Mouse (Mus musculus) forebrain, embryonic 16.5 days (tissue): Measurements from ENCODE around the gene Gm17078. TPM values are rescaled to one million over a fixed set of nuclear protein-coding genes. Genes with fewer than 3 reads are reported as not detected.
"Not testable (repeated sequence)": the region's sequence is repeated elsewhere in the genome, so short reads cannot be mapped to it uniquely, and the experiment has no call there.

Experiments
- ATAC-seq: fragments of 200-750 bp; cut with Nextera tagmentation; 2 replicates; pipeline ENCODE4 v1.8.0; 2017; ENCODE audit warnings: mild to moderate bottlenecking, moderate library complexity
- H3K27ac ChIP-seq: fragments of 300-500 bp; sonication (generic); 2 replicates; pipeline ENCODE4 v1.5.1; 2014; ENCODE audit warnings: low read length, control low read depth
- H3K27me3 ChIP-seq: fragments of 300-500 bp; sonication (generic); replicated peaks from 2 replicates; pipeline ENCODE4 v1.6.1; 2014; ENCODE audit warnings: low read length; ENCODE audit not compliant: control insufficient read depth, insufficient read depth
- H3K36me3 ChIP-seq: fragments of 300-500 bp; sonication (generic); 2 replicates; pipeline ENCODE4 v1.6.1; 2014; ENCODE audit not compliant: control insufficient read depth, insufficient read depth
- H3K4me1 ChIP-seq: fragments of 300-500 bp; sonication (generic); replicated peaks from 2 replicates; pipeline ENCODE4 v1.6.1; 2014; ENCODE audit warnings: low read length; ENCODE audit not compliant: control insufficient read depth, insufficient read depth
- H3K4me2 ChIP-seq: fragments of 300-500 bp; sonication (generic); 2 replicates; pipeline ENCODE4 v1.6.1; 2014; ENCODE audit warnings: mild to moderate bottlenecking, low read length, control low read depth
- H3K4me3 ChIP-seq: fragments of 300-500 bp; sonication (generic); replicated peaks from 2 replicates; pipeline ENCODE4 v1.5.1; 2014; ENCODE audit warnings: mild to moderate bottlenecking, low read length, control low read depth
- H3K9ac ChIP-seq: fragments of 300-500 bp; sonication (generic); replicated peaks from 2 replicates; pipeline ENCODE4 v1.6.1; 2014; ENCODE audit warnings: low read depth, low read length, control low read depth
- H3K9me3 ChIP-seq: fragments of 300-500 bp; sonication (generic); 2 replicates; pipeline ENCODE4 v1.6.1; 2016; ENCODE audit warnings: low read length; ENCODE audit not compliant: control insufficient read depth
- whole genome bisulfite sequencing: fragments of 180-500 bp; shearing (Covaris S2); extraction: QIAGEN DNeasy Blood & Tissue Kit; methylation state at CpG from one replicate; pipeline ENCODE4 v1.1.7; 2014; 5-methylcytosine and 5-hydroxymethylcytosine counted together
- polyA plus RNA-seq: library from polyadenylated mRNA; unstranded; fragments of >200 nt; fragmentation: Nextera tagmentation; extraction: Ambion mirVana; gene quantifications from 2 replicates; pipeline ENCODE4 v1.2.1, GENCODE M21; 2015

Gm17078 gene
- polyA plus RNA-seq, result not detected in 2 replicates

- 86% methylated on average over 1 of the region's 1 CpGs for WGBS
- H3K9ac ChIP-seq, result no peak within 1 kb of the TSS
- no peak within 1 kb of the TSS for H3K4me3 ChIP-seq
Measured at GRCm38 (mm10) chr14:51611210-51611609, at the start of gene Gm17078. Gene Gm17078, minus strand, starts transcription at chr14:51611310.

GRCm38 (mm10) chr14:51635566-51635965 is 24.5 kb upstream of the Gm17078 start, which contains the start of gene Gm4181:
Gene Gm4181, minus strand, starts transcription at chr14:51635666.
- not testable (repeated sequence) for H3K4me3 ChIP-seq, H3K4me1 ChIP-seq, ATAC-seq, H3K4me2 ChIP-seq, H3K36me3 ChIP-seq, H3K9me3 ChIP-seq, H3K9ac ChIP-seq, H3K27ac ChIP-seq, H3K27me3 ChIP-seq
- WGBS, result 67% methylated on average over 1 of the region's 1 CpGs

More at GRCm38 (mm10) chr14:51611210-51611609, at the start of gene Gm17078:
- Histone ChIP-seq H3K27me3 (no peaks in the 10 kb centered on the region), H3K36me3 (no peaks in the 10 kb centered on the region), H3K27ac (no peak within 1 kb of the TSS), H3K4me2 (no peak within 1 kb of the TSS), H3K9me3 (no peaks in the 10 kb centered on the region), H3K4me1 (no peaks in the 10 kb centered on the region)
- ATAC-seq, result no peak

GRCm38 (mm10) chr14:51632426-51632825 is 21.3 kb upstream of the Gm17078 start:
- not testable (repeated sequence) for H3K9ac ChIP-seq, ATAC-seq, H3K27me3 ChIP-seq, H3K36me3 ChIP-seq, H3K27ac ChIP-seq, H3K4me1 ChIP-seq, H3K4me2 ChIP-seq, H3K4me3 ChIP-seq, H3K9me3 ChIP-seq
- WGBS, result 95% methylated on average over 1 of the region's 1 CpGs

GRCm38 (mm10) chr14:51592039-51592438 is 19.1 kb downstream of the Gm17078 start, which contains the start of gene Gm17174:
Gene Gm17174, minus strand, starts transcription at chr14:51592139.
- WGBS, result 91% methylated on average over 4 of the region's 4 CpGs
- ATAC-seq, H3K4me2 ChIP-seq, H3K27me3 ChIP-seq, H3K4me3 ChIP-seq, H3K9me3 ChIP-seq, H3K9ac ChIP-seq, H3K27ac ChIP-seq, H3K36me3 ChIP-seq, H3K4me1 ChIP-seq: not testable (repeated sequence)

- H3K4me1 ChIP-seq, H3K9me3 ChIP-seq, H3K4me2 ChIP-seq, H3K9ac ChIP-seq, H3K27ac ChIP-seq, ATAC-seq, H3K4me3 ChIP-seq, H3K36me3 ChIP-seq, H3K27me3 ChIP-seq: not testable (repeated sequence)
- 94% methylated on average over 2 of the region's 2 CpGs for WGBS
Measured at GRCm38 (mm10) chr14:51573963-51574362, 37.1 kb downstream of the Gm17078 start, which contains the start of gene Gm17175. Gene Gm17175, minus strand, starts transcription at chr14:51574063.

Other genes with a start within 250 kb of the Gm17078 start
- not detected in 2 replicates for gene Gm7247, start 249.6 kb downstream of the Gm17078 start, polyA plus RNA-seq
- not detected in 2 replicates for gene Vmn2r88, start 200.5 kb downstream of the Gm17078 start, polyA plus RNA-seq
- not detected in 2 replicates for gene Vmn2r89, start 159.5 kb downstream of the Gm17078 start, polyA plus RNA-seq
- not detected in 2 replicates for gene Gm5622, start 58.5 kb downstream of the Gm17078 start, polyA plus RNA-seq
- not detected in 2 replicates for gene Gm17175, start 37.2 kb downstream of the Gm17078 start, polyA plus RNA-seq
- not detected in 2 replicates for gene Gm17174, start 19.2 kb downstream of the Gm17078 start, polyA plus RNA-seq
- gene Gm4181, start 24.4 kb upstream of the Gm17078 start, polyA plus RNA-seq, result not detected in 2 replicates
- gene Gm17079, start 84.2 kb upstream of the Gm17078 start, polyA plus RNA-seq, result not detected in 2 replicates
- gene Gm5800, start 105.9 kb upstream of the Gm17078 start, polyA plus RNA-seq, result not detected in 2 replicates
- gene Ang4, start 162.3 kb upstream of the Gm17078 start, polyA plus RNA-seq, result not detected in 2 replicates
- gene AY358078, start 188.7 kb upstream of the Gm17078 start, polyA plus RNA-seq, result not detected in 2 replicates
- not detected in 2 replicates for gene Ear6, start 242.4 kb upstream of the Gm17078 start, polyA plus RNA-seq